Mouse (Mus musculus): ENCODE measurements at regions not wholly inside any gene's neighbourhood (a gene's known extent, or its start where the extent isn't known, plus 50 kb on each side); places are given as distances from the start of the nearest gene placed in this dataset.

DNA sequence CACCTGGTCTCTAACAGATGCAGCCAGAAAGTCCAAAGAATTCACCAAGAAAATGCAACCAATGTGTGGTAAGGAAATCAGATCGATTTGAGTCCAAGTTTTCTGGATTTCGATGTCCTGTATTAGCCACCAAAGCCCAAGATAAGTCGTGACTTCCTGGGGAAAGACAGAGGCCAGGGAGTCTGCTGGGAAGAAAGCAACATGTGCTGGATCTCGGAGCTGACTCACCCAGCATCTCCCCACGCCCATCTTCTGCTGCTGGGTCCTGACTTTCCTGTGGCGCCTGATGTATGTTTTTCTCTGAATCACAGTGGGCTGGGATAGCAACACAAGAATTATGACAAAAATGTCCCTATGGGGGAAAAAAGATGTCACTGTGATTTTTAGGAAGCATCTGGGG lies 178.8 kb upstream of the Gm12728 start:
- TF ChIP-seq POLR2A (IDR thresholded peaks at IDR 0.05; ENCODE audit: insufficient read depth, low read depth, low read length) (no peak), CTCF (IDR thresholded peaks at IDR 0.05; ENCODE audit: insufficient read depth, low read depth, low read length) (no peak)

Measured in olfactory bulb, adult 2 months (tissue).